Comparison of ENCODE assay signal across 8 mouse cellular contexts in genomic region chr7:25627431-25628322, GRCm38 (mm10). TPM values are rescaled to one million over a fixed set of nuclear protein-coding genes. Genes with fewer than 3 reads are reported as not detected.
DNase-seq lines count a peak whose midpoint lies in the region; ATAC-seq lines count a peak whose summit lies in the region.

No protein-coding gene starts in this region.

- peak overlapping the region; percentile 36 for H3K9ac ChIP-seq in embryonic facial prominence, embryonic 12.5 days
- peak overlapping the region; percentile 54 for H3K9ac ChIP-seq in heart, embryonic 15.5 days

- H3K27ac ChIP-seq in embryonic facial prominence, embryonic 12.5 days, result no peak overlapping the region
- H3K27ac ChIP-seq in heart, embryonic 15.5 days, result peak overlapping the region; percentile 77

- 19% methylated on average over 38 of the region's 38 CpGs for WGBS in embryonic facial prominence, embryonic 12.5 days
- WGBS in heart, embryonic 15.5 days, result 16% methylated on average over 35 of the region's 38 CpGs

- DNase-seq in cerebellum, adult 11-12 months, result peak; percentile 38
- DNase-seq in cerebellum, adult 11 months, result no peak
- DNase-seq in kidney, postnatal 14 days, result peak; percentile 87
- DNase-seq in spleen, postnatal 4 days (ENCODE audit: low spot score in 2 of 2), result peak; percentile 67 to 85

- peak; percentile 17; the same call in 1 of the 2 replicates for ATAC-seq in embryonic facial prominence, embryonic 12.5 days (ENCODE audit: insufficient number of reproducible peaks, insufficient read depth, low FRiP score, low TSS enrichment)
- ATAC-seq in heart, embryonic 15.5 days (replicated peaks; ENCODE audit: insufficient number of reproducible peaks, insufficient read depth, low FRiP score, low read depth), result peak; percentile 79
- peak; percentile 52 for ATAC-seq in megakaryocyte, adult 5-6 weeks (ENCODE audit: poor library complexity, severe bottlenecking)
- ATAC-seq in monocyte, adult 5-6 weeks (replicated peaks; ENCODE audit: insufficient number of reproducible peaks, low FRiP score, low TSS enrichment, poor library complexity, severe bottlenecking), result no peak

- no peaks in the 10 kb centered on the region for H3K9me3 ChIP-seq in embryonic facial prominence, embryonic 12.5 days
- H3K9me3 ChIP-seq in heart, embryonic 15.5 days (replicated peaks), result no peaks in the 10 kb centered on the region

- peak overlapping the region; percentile 36 for H3K4me3 ChIP-seq in embryonic facial prominence, embryonic 12.5 days
- H3K4me3 ChIP-seq in heart, embryonic 15.5 days, result peak overlapping the region; percentile 53

- peaks cover 42% of the 10 kb centered on the region for H3K36me3 ChIP-seq in embryonic facial prominence, embryonic 12.5 days
- H3K36me3 ChIP-seq in heart, embryonic 15.5 days, result peaks cover 21% of the 10 kb centered on the region

- peaks cover 21% of the 10 kb centered on the region; the same call in 1 of the 2 replicates for H3K27me3 ChIP-seq in embryonic facial prominence, embryonic 12.5 days
- no peaks in the 10 kb centered on the region for H3K27me3 ChIP-seq in heart, embryonic 15.5 days

- H3K4me2 ChIP-seq in embryonic facial prominence, embryonic 12.5 days (replicated peaks), result peak overlapping the region; percentile 60
- peak overlapping the region; percentile 79 for H3K4me2 ChIP-seq in heart, embryonic 15.5 days

- peaks cover 14% of the 10 kb centered on the region for H3K4me1 ChIP-seq in embryonic facial prominence, embryonic 12.5 days
- H3K4me1 ChIP-seq in heart, embryonic 15.5 days (replicated peaks), result peaks cover 42% of the 10 kb centered on the region

RNA-seq across cellular contexts. Expression of gene B3gnt8, which starts 1.2 kb away (rescaled TPM):
- polyA plus RNA-seq in embryonic facial prominence, embryonic 12.5 days (2016; fragmentation: Nextera tagmentation; extraction: Ambion mirVana), result 3.4 and 3.6 TPM in 2 replicates
- polyA plus RNA-seq in heart, embryonic 15.5 days (2015; fragmentation: Nextera tagmentation; extraction: Ambion mirVana), result 6.9 and 9.7 TPM in 2 replicates
- total RNA-seq in megakaryocyte, adult 5-6 weeks (2015), result 18.3 and 18.4 TPM in 2 replicates
- total RNA-seq in megakaryocyte, adult 5-6 weeks (2017), result 27.0 and 34.3 TPM in 2 replicates
- total RNA-seq in monocyte, adult 5-6 weeks (2017), result 3.4 to 9.2 TPM (median 5.4 TPM) in 3 replicates

RNA-seq across cellular contexts. Expression of gene Dmac2, which starts 8.5 kb away (rescaled TPM):
- 39.0 and 40.5 TPM in 2 replicates for polyA plus RNA-seq in embryonic facial prominence, embryonic 12.5 days (2016; fragmentation: Nextera tagmentation; extraction: Ambion mirVana)
- 55.3 and 61.5 TPM in 2 replicates for polyA plus RNA-seq in heart, embryonic 15.5 days (2015; fragmentation: Nextera tagmentation; extraction: Ambion mirVana)
- total RNA-seq in megakaryocyte, adult 5-6 weeks (2015), result 18.7 and 19.8 TPM in 2 replicates
- 29.5 and 36.7 TPM in 2 replicates for total RNA-seq in megakaryocyte, adult 5-6 weeks (2017)
- total RNA-seq in monocyte, adult 5-6 weeks (2017), result 37.9 to 60.2 TPM (median 48.5 TPM) in 3 replicates

RNA-seq across cellular contexts. Expression of gene Erich4, which starts 12.0 kb away (rescaled TPM):
- polyA plus RNA-seq in embryonic facial prominence, embryonic 12.5 days (2016; fragmentation: Nextera tagmentation; extraction: Ambion mirVana), result not detected in 2 replicates
- polyA plus RNA-seq in heart, embryonic 15.5 days (2015; fragmentation: Nextera tagmentation; extraction: Ambion mirVana), result not detected in 2 replicates
- not detected in 2 replicates for total RNA-seq in megakaryocyte, adult 5-6 weeks (2015)
- total RNA-seq in megakaryocyte, adult 5-6 weeks (2017), result not detected in 2 replicates
- total RNA-seq in monocyte, adult 5-6 weeks (2017), result not detected in 3 replicates

RNA-seq across cellular contexts. Expression of gene Bckdha, which starts 31.1 kb away (rescaled TPM):
- 59.2 and 63.6 TPM in 2 replicates for polyA plus RNA-seq in embryonic facial prominence, embryonic 12.5 days (2016; fragmentation: Nextera tagmentation; extraction: Ambion mirVana)
- polyA plus RNA-seq in heart, embryonic 15.5 days (2015; fragmentation: Nextera tagmentation; extraction: Ambion mirVana), result 58.5 and 68.9 TPM in 2 replicates
- 40.4 TPM in 2 replicates for total RNA-seq in megakaryocyte, adult 5-6 weeks (2015)
- 39.9 and 50.1 TPM in 2 replicates for total RNA-seq in megakaryocyte, adult 5-6 weeks (2017)
- 21.4 to 28.0 TPM (median 26.7 TPM) in 3 replicates for total RNA-seq in monocyte, adult 5-6 weeks (2017)

RNA-seq across cellular contexts. Expression of gene Exosc5, which starts 31.3 kb away (rescaled TPM):
- 75.6 and 80.6 TPM in 2 replicates for polyA plus RNA-seq in embryonic facial prominence, embryonic 12.5 days (2016; fragmentation: Nextera tagmentation; extraction: Ambion mirVana)
- 30.3 and 45.7 TPM in 2 replicates for polyA plus RNA-seq in heart, embryonic 15.5 days (2015; fragmentation: Nextera tagmentation; extraction: Ambion mirVana)
- 31.5 and 33.7 TPM in 2 replicates for total RNA-seq in megakaryocyte, adult 5-6 weeks (2015)
- total RNA-seq in megakaryocyte, adult 5-6 weeks (2017), result 19.4 and 20.9 TPM in 2 replicates
- 20.9 to 26.6 TPM (median 23.0 TPM) in 3 replicates for total RNA-seq in monocyte, adult 5-6 weeks (2017)
